Mouse (Mus musculus): Measurements from ENCODE around the gene Olfr467. TPM values are rescaled to one million over a fixed set of nuclear protein-coding genes. Genes with fewer than 3 reads are reported as not detected.
"Not testable (repeated sequence)": the region's sequence is repeated elsewhere in the genome, so short reads cannot be mapped to it uniquely, and the experiment has no call there.

Olfr467 gene
- polyA plus RNA-seq, 1 experiment: not detected

GRCm38 (mm10) chr7:107841719-107842118 lies 29.7 kb downstream of the Olfr467 start:
- no peak overlapping the region for H3K4me3 ChIP-seq (replicated peaks)
- no peaks in the 10 kb centered on the region for H3K27me3 ChIP-seq (ENCODE audit: control insufficient read depth)
- no peaks in the 10 kb centered on the region for H3K4me1 ChIP-seq (ENCODE audit: control insufficient read depth)
- TF ChIP-seq TAL1 (IDR thresholded peaks at IDR 0.05; ENCODE audit: low read length): no peak
- TF ChIP-seq GATA1 (IDR thresholded peaks at IDR 0.05; ENCODE audit: low read length): no peak
- no peaks in the 10 kb centered on the region for H3K9me3 ChIP-seq (ENCODE audit: control insufficient read depth, low read length)
- H3K36me3 ChIP-seq (ENCODE audit: control insufficient read depth): no peaks in the 10 kb centered on the region

GRCm38 (mm10) chr7:107847390-107847789 lies 35.3 kb downstream of the Olfr467 start, which contains the start of gene Olfr470:
Gene Olfr470 (minus strand): TSS chr7:107847490.
- H3K4me1 ChIP-seq (ENCODE audit: control insufficient read depth); H3K36me3 ChIP-seq (ENCODE audit: control insufficient read depth); H3K27me3 ChIP-seq (ENCODE audit: control insufficient read depth); H3K9me3 ChIP-seq (ENCODE audit: control insufficient read depth, low read length); H3K4me3 ChIP-seq (replicated peaks): not testable (repeated sequence)

Other genes starting within 250 kb of the Olfr467 start
- not detected in 2 replicates for gene Olfml1, start 244.8 kb upstream of the Olfr467 start, polyA plus RNA-seq (2012)
- gene Ppfibp2, start 217.1 kb upstream of the Olfr467 start, polyA plus RNA-seq (2012): 0.01 TPM in 1 of 2 replicates, not detected in the other
- gene 5330417H12Rik, start 187.1 kb upstream of the Olfr467 start, polyA plus RNA-seq (2012): not detected in 2 replicates
- gene Cyb5r2, start 54.2 kb upstream of the Olfr467 start, polyA plus RNA-seq (2012): 0.02 TPM in 1 of 2 replicates, not detected in the other
- not detected in 2 replicates for gene Ovch2, start 11.1 kb upstream of the Olfr467 start, polyA plus RNA-seq (2012)
- not detected in 2 replicates for gene Olfr469, start 13.3 kb downstream of the Olfr467 start, polyA plus RNA-seq (2012)
- not detected in 2 replicates for gene Olfr470, start 35.2 kb downstream of the Olfr467 start, polyA plus RNA-seq (2012)
- gene Olfr472, start 85.6 kb downstream of the Olfr467 start, polyA plus RNA-seq (2012): 0.01 TPM in 1 of 2 replicates, not detected in the other
- gene Olfr473, start 118.2 kb downstream of the Olfr467 start, polyA plus RNA-seq (2012): not detected in 2 replicates
- gene Olfr474, start 142.4 kb downstream of the Olfr467 start, polyA plus RNA-seq (2012): not detected in 2 replicates
- gene Olfr476, start 152.5 kb downstream of the Olfr467 start, polyA plus RNA-seq (2012): not detected in 2 replicates
- not detected in 2 replicates for gene Olfr477, start 174.4 kb downstream of the Olfr467 start, polyA plus RNA-seq (2012)
- not detected in 2 replicates for gene Olfr478, start 221.7 kb downstream of the Olfr467 start, polyA plus RNA-seq (2012)
- not detected in 2 replicates for gene Olfr479, start 238.4 kb downstream of the Olfr467 start, polyA plus RNA-seq (2012)